Mouse (Mus musculus): ENCODE data around the gene Ptgr2. TPM values are rescaled to one million over a fixed set of nuclear protein-coding genes. Genes with fewer than 3 reads are reported as not detected.
"Not testable (repeated sequence)": the region's sequence is repeated elsewhere in the genome, so short reads cannot be mapped to it uniquely, and the experiment has no call there.

Gene Ptgr2
- polyA plus RNA-seq, 1 experiment from 2014 or later: 15.3 TPM

- WGBS: 46% methylated on average over 7 of the region's 7 CpGs
- Histone ChIP-seq H3K27ac (no peak overlapping the region), H3K36me3 (replicated peaks) (no peaks in the 10 kb centered on the region)
Measured at GRCm38 (mm10) chr12:84316006-84316405, 31.0 kb downstream of the Ptgr2 start.

DNA sequence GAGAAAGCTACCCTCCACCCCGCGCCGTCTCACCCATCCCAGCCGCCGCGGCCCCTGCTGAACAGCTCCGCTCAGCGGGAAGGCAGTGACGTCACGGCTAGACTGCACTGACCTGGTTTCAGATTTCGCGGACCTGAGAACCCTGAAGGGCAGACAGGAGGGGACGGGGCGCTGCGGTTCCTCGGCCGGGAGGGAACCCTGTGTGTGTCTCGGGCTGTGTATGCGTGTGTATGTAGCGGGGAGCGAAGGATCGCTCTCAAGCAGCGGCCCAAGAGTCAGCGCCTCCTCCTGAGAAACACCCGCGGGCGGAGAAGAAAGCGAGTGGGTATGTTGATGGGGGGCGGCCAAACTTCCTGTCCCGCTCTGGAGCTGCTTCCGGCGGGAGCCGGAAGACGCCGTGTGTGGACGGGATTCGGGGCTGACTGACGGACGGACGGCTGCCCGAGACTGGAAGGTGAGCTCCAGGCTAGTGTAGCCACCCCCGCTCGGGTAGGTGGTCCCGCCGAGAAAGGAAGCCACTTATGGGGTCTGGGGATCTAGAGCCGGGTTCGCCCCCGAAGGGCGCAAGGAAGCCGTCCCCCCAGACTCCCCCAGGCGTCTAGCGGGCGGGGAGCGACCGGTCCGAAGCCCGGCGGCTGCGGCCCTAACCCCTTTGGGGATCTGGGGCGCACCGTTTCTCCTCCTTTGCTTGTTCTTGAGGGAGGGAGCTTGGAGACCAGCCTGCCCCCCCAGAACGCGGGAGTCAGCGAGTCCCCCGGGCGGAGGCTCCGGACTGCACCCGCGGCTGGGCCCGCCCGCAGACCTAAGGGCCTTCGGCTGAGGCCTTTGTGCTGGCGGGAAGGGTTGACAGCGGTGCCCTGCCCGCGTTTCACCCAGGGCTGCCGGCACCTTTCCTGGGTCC, 31.9 kb downstream of the Ptgr2 start, which contains the start of gene Zfp410:
Gene Zfp410 (plus strand): TSS at position 132 of the 901 bp plus-strand sequence.
- H3K9ac ChIP-seq: peak within 1 kb of the TSS; percentile 93

More at GRCm38 (mm10) chr12:84316006-84316405, 31.0 kb downstream of the Ptgr2 start:
- no peak for ATAC-seq (ENCODE audit: low FRiP score)
- H3K9ac ChIP-seq: peak overlapping the region; percentile 93
- H3K4me1 ChIP-seq: peaks cover 27% of the 10 kb centered on the region
- peak overlapping the region; percentile 87 for H3K4me3 ChIP-seq (replicated peaks)
- H3K9me3 ChIP-seq: no peaks in the 10 kb centered on the region
- no peaks in the 10 kb centered on the region for H3K27me3 ChIP-seq
- peak overlapping the region; percentile 70 for H3K4me2 ChIP-seq

GRCm38 (mm10) chr12:84327111-84327512, 42.1 kb downstream of the Ptgr2 start:
- Histone ChIP-seq H3K4me3 (replicated peaks) (no peak overlapping the region), H3K9me3 (no peaks in the 10 kb centered on the region), H3K9ac (no peak overlapping the region), H3K27me3 (no peaks in the 10 kb centered on the region), H3K4me2 (no peak overlapping the region), H3K4me1 (no peaks in the 10 kb centered on the region), H3K27ac (no peak overlapping the region), H3K36me3 (replicated peaks) (peaks cover 57% of the 10 kb centered on the region)
- ATAC-seq (ENCODE audit: low FRiP score): no peak
- WGBS: 91% methylated on average over 4 of the region's 4 CpGs

More for the DNA sequence above, 31.9 kb downstream of the Ptgr2 start, which contains the start of gene Zfp410:
- Histone ChIP-seq H3K4me3 (replicated peaks) (peak within 1 kb of the TSS; percentile 87), H3K36me3 (replicated peaks) (no peaks in the 10 kb centered on the region), H3K4me1 (peaks cover 27% of the 10 kb centered on the region), H3K4me2 (peak within 1 kb of the TSS; percentile 70), H3K9me3 (no peaks in the 10 kb centered on the region), H3K27me3 (no peaks in the 10 kb centered on the region), H3K27ac (peak within 1 kb of the TSS; percentile 94)
- ATAC-seq (ENCODE audit: low FRiP score): peak; percentile 96
- whole genome bisulfite sequencing: under 1% methylated on average over 75 of the region's 77 CpGs

GRCm38 (mm10) chr12:84336963-84337625, 52.1 kb downstream of the Ptgr2 start:
- no peaks in the 10 kb centered on the region for H3K27me3 ChIP-seq
- peaks cover 90% of the 10 kb centered on the region for H3K36me3 ChIP-seq (replicated peaks)
- H3K27ac ChIP-seq: no peak overlapping the region
- 95% methylated on average over 11 of the region's 11 CpGs for WGBS
- H3K4me1 ChIP-seq: no peaks in the 10 kb centered on the region
- H3K4me2 ChIP-seq: no peak overlapping the region
- no peaks in the 10 kb centered on the region for H3K9me3 ChIP-seq
- no peak overlapping the region for H3K4me3 ChIP-seq (replicated peaks)
- no peak overlapping the region for H3K9ac ChIP-seq
- ATAC-seq (ENCODE audit: low FRiP score): no peak

- peaks cover 13% of the 10 kb centered on the region for H3K4me1 ChIP-seq
- no peak overlapping the region for H3K4me2 ChIP-seq
- no peak overlapping the region for H3K4me3 ChIP-seq (replicated peaks)
- H3K9ac ChIP-seq: no peak overlapping the region
- H3K27ac ChIP-seq: no peak overlapping the region
- no peaks in the 10 kb centered on the region for H3K9me3 ChIP-seq
- no peak for ATAC-seq (ENCODE audit: low FRiP score)
- no peaks in the 10 kb centered on the region for H3K27me3 ChIP-seq
- H3K36me3 ChIP-seq (replicated peaks): peaks cover 67% of the 10 kb centered on the region
- WGBS: 22% methylated on average over 2 of the region's 2 CpGs
Measured at GRCm38 (mm10) chr12:84347192-84347591, 62.2 kb downstream of the Ptgr2 start.

GRCm38 (mm10) chr12:84358699-84359098, 73.7 kb downstream of the Ptgr2 start:
- H3K4me3 ChIP-seq (replicated peaks); H3K27ac ChIP-seq; H3K4me2 ChIP-seq; H3K9ac ChIP-seq; H3K9me3 ChIP-seq; ATAC-seq (ENCODE audit: low FRiP score); H3K27me3 ChIP-seq: not testable (repeated sequence)
- 87% methylated on average over 2 of the region's 2 CpGs for WGBS
- peaks cover 36% of the 10 kb centered on the region for H3K36me3 ChIP-seq (replicated peaks)
- H3K4me1 ChIP-seq: peaks cover 18% of the 10 kb centered on the region

GRCm38 (mm10) chr12:84361555-84362489, 76.8 kb downstream of the Ptgr2 start, which contains the start of the genes Coq6 and Fam161b:
Gene Coq6, plus strand, starts transcription at chr12:84361657.
Gene Fam161b, minus strand, starts transcription at chr12:84361833.
- peaks cover 8% of the 10 kb centered on the region for H3K36me3 ChIP-seq (replicated peaks)
- H3K4me3 ChIP-seq (replicated peaks): peak within 1 kb of the TSS; percentile 74
- no peaks in the 10 kb centered on the region for H3K9me3 ChIP-seq
- H3K9ac ChIP-seq: peak within 1 kb of the TSS; percentile 84
- no peaks in the 10 kb centered on the region for H3K27me3 ChIP-seq
- peaks cover 18% of the 10 kb centered on the region for H3K4me1 ChIP-seq
- H3K27ac ChIP-seq: peak within 1 kb of the TSS; percentile 59
- WGBS: under 1% methylated on average over 51 of the region's 51 CpGs
- peak; percentile 99 for ATAC-seq (ENCODE audit: low FRiP score)
- H3K4me2 ChIP-seq: peak within 1 kb of the TSS; percentile 72

DNA sequence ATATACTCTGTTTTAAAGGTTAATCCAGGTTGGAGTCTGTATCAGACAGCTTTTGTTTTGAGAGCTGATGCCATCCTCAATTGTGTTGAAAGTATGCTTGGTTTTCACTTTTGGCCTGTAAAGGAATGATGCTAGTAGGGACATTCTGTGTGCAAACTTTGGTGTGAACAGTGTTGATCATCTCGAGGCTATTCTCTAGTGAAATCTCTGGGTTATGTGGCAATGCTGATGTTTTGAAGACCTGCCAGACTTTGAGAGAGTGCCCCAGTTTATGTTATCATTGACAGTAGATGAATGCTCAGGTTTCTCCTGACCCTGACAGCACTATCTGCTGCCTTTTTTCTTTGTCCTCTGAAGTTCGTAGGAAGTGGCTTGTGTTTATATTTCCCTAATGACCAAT, 77.8 kb downstream of the Ptgr2 start:
- no peaks in the 10 kb centered on the region for H3K9me3 ChIP-seq
- H3K9ac ChIP-seq: no peak overlapping the region
- no peak for ATAC-seq (ENCODE audit: low FRiP score)
- peak overlapping the region; percentile 74 for H3K4me3 ChIP-seq (replicated peaks)
- no peak overlapping the region for H3K27ac ChIP-seq
- peak overlapping the region; percentile 72 for H3K4me2 ChIP-seq
- H3K4me1 ChIP-seq: peaks cover 18% of the 10 kb centered on the region
- no peaks in the 10 kb centered on the region for H3K27me3 ChIP-seq
- WGBS: 77% methylated on average over 2 of the region's 2 CpGs
- H3K36me3 ChIP-seq (replicated peaks): peaks cover 9% of the 10 kb centered on the region

DNA sequence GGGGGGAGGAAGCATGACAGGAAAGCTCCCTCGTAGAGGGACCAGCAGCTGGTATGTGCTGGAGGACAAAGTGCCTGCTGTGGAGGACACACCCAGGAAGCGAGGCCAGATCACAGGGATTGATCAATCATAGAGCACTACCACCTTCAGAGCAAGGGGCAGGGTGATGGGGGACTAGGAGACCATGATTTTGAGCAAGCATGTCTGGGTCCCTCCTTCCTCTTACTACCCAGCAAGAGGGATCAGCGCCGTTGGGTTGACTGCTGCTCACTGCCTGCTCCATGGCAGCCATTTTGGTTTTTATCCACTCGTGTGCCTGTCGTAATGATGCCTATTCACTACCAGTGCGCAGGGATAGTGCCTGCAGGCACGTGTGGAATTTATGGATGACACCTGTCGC, 79.3 kb downstream of the Ptgr2 start:
- H3K9me3 ChIP-seq: no peaks in the 10 kb centered on the region
- no peak overlapping the region for H3K4me2 ChIP-seq
- no peaks in the 10 kb centered on the region for H3K27me3 ChIP-seq
- 89% methylated on average over 9 of the region's 9 CpGs for WGBS
- peaks cover 22% of the 10 kb centered on the region for H3K36me3 ChIP-seq (replicated peaks)
- no peak for ATAC-seq (ENCODE audit: low FRiP score)
- H3K4me3 ChIP-seq (replicated peaks): no peak overlapping the region
- H3K27ac ChIP-seq: no peak overlapping the region
- peaks cover 18% of the 10 kb centered on the region for H3K4me1 ChIP-seq
- H3K9ac ChIP-seq: no peak overlapping the region

- H3K27ac ChIP-seq: no peak overlapping the region
- ATAC-seq (ENCODE audit: low FRiP score): no peak
- WGBS: 97% methylated on average over 6 of the region's 6 CpGs
Measured at GRCm38 (mm10) chr12:84365137-84365536, 80.1 kb downstream of the Ptgr2 start.

More at GRCm38 (mm10) chr12:84365137-84365536, 80.1 kb downstream of the Ptgr2 start:
- no peak overlapping the region for H3K9ac ChIP-seq
- no peaks in the 10 kb centered on the region for H3K9me3 ChIP-seq
- no peak overlapping the region for H3K4me3 ChIP-seq (replicated peaks)
- no peak overlapping the region for H3K4me2 ChIP-seq
- H3K27me3 ChIP-seq: no peaks in the 10 kb centered on the region
- peaks cover 18% of the 10 kb centered on the region for H3K4me1 ChIP-seq
- H3K36me3 ChIP-seq (replicated peaks): peaks cover 29% of the 10 kb centered on the region

Measured in forebrain, embryonic 12.5 days (tissue).